Mouse (Mus musculus): ENCODE data around the gene Fxyd6. TPM values are rescaled to one million over a fixed set of nuclear protein-coding genes. Genes with fewer than 3 reads are reported as not detected.

The Fxyd6 gene
- polyA plus RNA-seq, 1 experiment from 2014 or later = 766 TPM

DNA sequence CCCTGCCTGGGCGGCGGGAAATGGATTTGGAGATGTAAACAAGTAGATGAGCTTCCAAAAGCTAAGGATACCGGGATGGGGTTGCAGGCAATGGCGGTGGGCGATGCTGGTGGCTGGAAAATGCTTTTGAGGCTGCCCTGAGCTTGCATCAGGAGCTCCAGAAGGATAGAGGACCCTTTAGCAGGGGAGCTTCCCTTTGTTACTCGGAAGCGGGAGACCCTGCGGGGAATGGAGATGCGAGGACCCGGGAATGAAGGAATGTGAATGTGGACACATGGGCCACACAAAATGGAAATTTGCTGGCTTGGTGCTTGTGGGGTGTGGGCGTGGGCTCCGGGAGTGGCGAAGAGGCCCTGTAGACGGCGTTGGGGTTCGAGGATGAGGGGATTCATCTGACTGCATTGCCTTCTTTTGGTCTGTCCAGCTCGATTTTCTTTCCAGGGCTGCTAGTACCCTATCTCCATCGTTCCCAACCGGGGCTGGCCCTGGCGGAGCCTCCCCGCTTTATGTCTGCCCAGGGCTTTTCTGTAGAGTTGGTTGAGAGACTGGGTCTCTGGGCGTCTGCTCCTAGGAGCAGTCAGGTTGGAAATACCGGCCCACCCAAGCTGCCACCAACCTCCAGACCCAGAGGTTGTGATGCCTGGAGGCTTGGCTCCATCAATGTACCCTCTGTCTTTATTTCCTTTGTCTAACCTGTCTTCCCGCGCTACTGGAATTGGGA, 791 bp downstream of the Fxyd6 start:
- peak overlapping the region; percentile 84 for H3K4me2 ChIP-seq (ENCODE audit: low read length)
- H3K36me3 ChIP-seq (ENCODE audit: control insufficient read depth, insufficient read depth, low read length) = no peaks in the 10 kb centered on the region
- no peaks in the 10 kb centered on the region for H3K27me3 ChIP-seq (replicated peaks; ENCODE audit: control insufficient read depth, insufficient read depth, low read length)
- peak; percentile 25 for ATAC-seq
- H3K9me3 ChIP-seq (ENCODE audit: control insufficient read depth, low read length) = no peaks in the 10 kb centered on the region
- H3K27ac ChIP-seq (ENCODE audit: low read depth, low read length) = peak overlapping the region; percentile 88
- peak overlapping the region; percentile 85 for H3K9ac ChIP-seq (ENCODE audit: low read depth, low read length)
- under 1% methylated on average over 25 of the region's 25 CpGs for WGBS
- H3K4me3 ChIP-seq (ENCODE audit: low read length) = peak overlapping the region; percentile 78
- peaks cover 23% of the 10 kb centered on the region for H3K4me1 ChIP-seq (ENCODE audit: control insufficient read depth, insufficient read depth, low read depth, low read length)

GRCm38 (mm10) chr9:45371337-45371707, 1.3 kb downstream of the Fxyd6 start:
- Histone ChIP-seq H3K27me3 (replicated peaks; ENCODE audit: control insufficient read depth, insufficient read depth, low read length) (no peaks in the 10 kb centered on the region), H3K9me3 (ENCODE audit: control insufficient read depth, low read length) (no peaks in the 10 kb centered on the region), H3K27ac (ENCODE audit: low read depth, low read length) (peak overlapping the region; percentile 88), H3K36me3 (ENCODE audit: control insufficient read depth, insufficient read depth, low read length) (no peaks in the 10 kb centered on the region), H3K9ac (ENCODE audit: low read depth, low read length) (peak overlapping the region; percentile 85), H3K4me3 (ENCODE audit: low read length) (peak overlapping the region; percentile 78), H3K4me2 (ENCODE audit: low read length) (peak overlapping the region; percentile 84), H3K4me1 (ENCODE audit: control insufficient read depth, insufficient read depth, low read depth, low read length) (peaks cover 23% of the 10 kb centered on the region)
- peak; percentile 29 for ATAC-seq
- 0% methylated on average over 2 of the region's 2 CpGs for WGBS

DNA sequence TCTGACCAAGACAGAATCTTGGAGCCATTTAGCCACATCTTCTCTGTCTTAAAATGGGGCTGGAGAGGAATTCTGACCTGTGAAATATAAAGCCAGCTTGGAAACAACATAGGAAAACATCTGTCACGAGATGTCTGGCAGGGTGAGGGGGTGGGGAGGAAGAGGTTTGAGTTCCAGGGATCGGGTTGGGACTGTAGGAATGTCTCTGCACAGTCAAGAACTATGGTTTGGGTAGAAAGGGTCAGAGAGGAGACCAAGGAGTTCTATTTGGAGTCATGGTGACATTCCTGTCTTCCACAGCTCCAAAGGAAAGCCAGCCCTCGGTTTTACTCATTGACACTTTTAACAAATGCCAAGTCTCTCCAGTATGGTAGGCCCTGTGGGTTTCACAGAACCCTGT, 3.9 kb downstream of the Fxyd6 start:
- no peak for ATAC-seq
- Histone ChIP-seq H3K4me3 (ENCODE audit: low read length) (no peak overlapping the region), H3K9me3 (ENCODE audit: control insufficient read depth, low read length) (no peaks in the 10 kb centered on the region), H3K36me3 (ENCODE audit: control insufficient read depth, insufficient read depth, low read length) (no peaks in the 10 kb centered on the region), H3K27ac (ENCODE audit: low read depth, low read length) (no peak overlapping the region), H3K27me3 (replicated peaks; ENCODE audit: control insufficient read depth, insufficient read depth, low read length) (no peaks in the 10 kb centered on the region), H3K4me1 (ENCODE audit: control insufficient read depth, insufficient read depth, low read depth, low read length) (peaks cover 24% of the 10 kb centered on the region), H3K9ac (ENCODE audit: low read depth, low read length) (no peak overlapping the region), H3K4me2 (ENCODE audit: low read length) (no peak overlapping the region)
- 81% methylated on average over 3 of the region's 3 CpGs for WGBS

- Histone ChIP-seq H3K36me3 (ENCODE audit: control insufficient read depth, insufficient read depth, low read length) (no peaks in the 10 kb centered on the region), H3K9me3 (ENCODE audit: control insufficient read depth, low read length) (no peaks in the 10 kb centered on the region), H3K4me1 (ENCODE audit: control insufficient read depth, insufficient read depth, low read depth, low read length) (peaks cover 25% of the 10 kb centered on the region), H3K4me2 (ENCODE audit: low read length) (no peak overlapping the region), H3K27me3 (replicated peaks; ENCODE audit: control insufficient read depth, insufficient read depth, low read length) (no peaks in the 10 kb centered on the region), H3K4me3 (ENCODE audit: low read length) (no peak overlapping the region), H3K27ac (ENCODE audit: low read depth, low read length) (no peak overlapping the region), H3K9ac (ENCODE audit: low read depth, low read length) (no peak overlapping the region)
- WGBS = 92% methylated on average over 6 of the region's 6 CpGs
- ATAC-seq = no peak
Measured at GRCm38 (mm10) chr9:45374988-45375502, 5.1 kb downstream of the Fxyd6 start.

DNA sequence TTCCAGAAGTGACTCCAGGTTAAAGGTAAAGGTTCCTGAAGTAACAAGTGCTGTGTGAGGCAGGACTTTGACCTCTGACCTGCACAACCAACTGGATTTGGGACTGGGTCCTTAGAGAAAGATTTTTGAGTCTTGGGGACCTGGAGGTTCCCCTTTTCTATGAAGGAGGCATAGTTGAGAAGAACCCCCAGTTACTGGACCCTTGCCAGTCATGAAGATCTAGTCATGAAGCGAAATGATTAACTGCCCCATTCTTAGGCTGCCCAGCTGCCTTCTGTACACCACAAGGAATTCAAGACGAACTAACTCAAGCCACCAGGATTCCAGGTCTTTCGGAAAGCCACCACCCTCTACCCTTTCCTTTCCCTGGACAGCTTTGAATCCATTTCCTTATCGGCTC, 6.4 kb downstream of the Fxyd6 start:
- 72% methylated on average over 4 of the region's 4 CpGs for WGBS
- Histone ChIP-seq H3K27me3 (replicated peaks; ENCODE audit: control insufficient read depth, insufficient read depth, low read length) (no peaks in the 10 kb centered on the region), H3K4me1 (ENCODE audit: control insufficient read depth, insufficient read depth, low read depth, low read length) (peaks cover 38% of the 10 kb centered on the region), H3K4me3 (ENCODE audit: low read length) (no peak overlapping the region), H3K9ac (ENCODE audit: low read depth, low read length) (no peak overlapping the region), H3K27ac (ENCODE audit: low read depth, low read length) (no peak overlapping the region), H3K9me3 (ENCODE audit: control insufficient read depth, low read length) (no peaks in the 10 kb centered on the region), H3K36me3 (ENCODE audit: control insufficient read depth, insufficient read depth, low read length) (no peaks in the 10 kb centered on the region), H3K4me2 (ENCODE audit: low read length) (no peak overlapping the region)
- no peak for ATAC-seq

DNA sequence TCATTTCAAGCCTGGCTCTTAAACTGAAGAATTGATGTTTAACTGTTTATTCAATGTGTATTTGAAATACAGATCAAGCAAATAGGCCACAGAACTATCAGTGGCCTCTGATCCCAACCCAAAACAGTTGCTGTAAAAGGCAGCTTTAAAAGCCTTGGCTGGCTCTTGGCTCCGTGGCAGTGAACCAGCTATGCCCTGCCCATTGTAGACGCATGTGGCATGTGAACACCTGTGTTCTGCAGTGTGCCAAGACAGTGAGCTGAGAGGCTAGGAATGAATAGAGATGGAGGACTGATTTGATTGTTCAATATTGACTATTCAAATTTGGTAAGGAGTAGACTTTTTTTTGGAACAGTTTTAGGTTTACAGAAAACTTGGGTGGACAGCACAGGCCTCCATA, 6.9 kb downstream of the Fxyd6 start:
- H3K27me3 ChIP-seq (replicated peaks; ENCODE audit: control insufficient read depth, insufficient read depth, low read length) = no peaks in the 10 kb centered on the region
- peaks cover 33% of the 10 kb centered on the region for H3K4me1 ChIP-seq (ENCODE audit: control insufficient read depth, insufficient read depth, low read depth, low read length)
- no peaks in the 10 kb centered on the region for H3K36me3 ChIP-seq (ENCODE audit: control insufficient read depth, insufficient read depth, low read length)
- H3K4me2 ChIP-seq (ENCODE audit: low read length) = no peak overlapping the region
- WGBS = 75% methylated on average over 2 of the region's 2 CpGs
- no peaks in the 10 kb centered on the region for H3K9me3 ChIP-seq (ENCODE audit: control insufficient read depth, low read length)
- H3K9ac ChIP-seq (ENCODE audit: low read depth, low read length) = no peak overlapping the region
- no peak for ATAC-seq
- no peak overlapping the region for H3K4me3 ChIP-seq (ENCODE audit: low read length)
- H3K27ac ChIP-seq (ENCODE audit: low read depth, low read length) = no peak overlapping the region

GRCm38 (mm10) chr9:45380411-45381251, 10.6 kb downstream of the Fxyd6 start:
- Histone ChIP-seq H3K4me1 (ENCODE audit: control insufficient read depth, insufficient read depth, low read depth, low read length) (peaks cover 30% of the 10 kb centered on the region), H3K9ac (ENCODE audit: low read depth, low read length) (no peak overlapping the region; the same call in 1 of the 2 replicates)

DNA sequence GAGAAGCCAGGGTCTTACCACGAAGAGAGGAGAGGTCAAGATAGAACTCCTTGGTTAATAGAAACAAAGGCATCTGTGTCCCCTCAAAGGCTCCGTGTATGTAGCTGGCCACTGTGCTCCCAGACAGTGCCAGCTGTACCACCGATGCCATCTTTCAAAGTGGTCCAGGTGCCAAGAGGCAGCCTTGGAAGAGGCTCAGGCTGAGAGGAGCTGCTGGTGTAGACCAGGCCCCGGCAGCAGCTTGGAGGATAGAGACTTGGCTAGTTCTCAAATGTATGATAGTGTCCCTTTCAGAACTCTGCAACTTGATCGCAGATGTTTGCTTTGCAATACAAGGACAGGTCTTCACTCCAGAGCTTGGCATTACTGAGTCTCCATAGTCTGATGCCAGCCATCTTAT, 12.4 kb downstream of the Fxyd6 start:
- peaks cover 30% of the 10 kb centered on the region for H3K4me1 ChIP-seq (ENCODE audit: control insufficient read depth, insufficient read depth, low read depth, low read length)
- WGBS = 58% methylated on average over 5 of the region's 5 CpGs

More at GRCm38 (mm10) chr9:45380411-45381251, 10.6 kb downstream of the Fxyd6 start:
- peak; percentile 82 for ATAC-seq
- Histone ChIP-seq H3K36me3 (ENCODE audit: control insufficient read depth, insufficient read depth, low read length) (no peaks in the 10 kb centered on the region), H3K27ac (ENCODE audit: low read depth, low read length) (peak overlapping the region; percentile 71), H3K4me3 (ENCODE audit: low read length) (no peak overlapping the region), H3K27me3 (replicated peaks; ENCODE audit: control insufficient read depth, insufficient read depth, low read length) (no peaks in the 10 kb centered on the region), H3K4me2 (ENCODE audit: low read length) (no peak overlapping the region; the same call in 1 of the 2 replicates), H3K9me3 (ENCODE audit: control insufficient read depth, low read length) (no peaks in the 10 kb centered on the region)
- WGBS = 26% methylated on average over 10 of the region's 10 CpGs

GRCm38 (mm10) chr9:45382834-45383233, 12.8 kb downstream of the Fxyd6 start:
- 65% methylated on average over 5 of the region's 5 CpGs for WGBS
- Histone ChIP-seq H3K36me3 (ENCODE audit: control insufficient read depth, insufficient read depth, low read length) (no peaks in the 10 kb centered on the region), H3K4me2 (ENCODE audit: low read length) (no peak overlapping the region), H3K9me3 (ENCODE audit: control insufficient read depth, low read length) (no peaks in the 10 kb centered on the region), H3K27me3 (replicated peaks; ENCODE audit: control insufficient read depth, insufficient read depth, low read length) (no peaks in the 10 kb centered on the region), H3K4me1 (ENCODE audit: control insufficient read depth, insufficient read depth, low read depth, low read length) (peaks cover 30% of the 10 kb centered on the region), H3K9ac (ENCODE audit: low read depth, low read length) (no peak overlapping the region), H3K27ac (ENCODE audit: low read depth, low read length) (no peak overlapping the region; the same call in 1 of the 2 replicates), H3K4me3 (ENCODE audit: low read length) (no peak overlapping the region)
- ATAC-seq = no peak

More for the DNA sequence above, 12.4 kb downstream of the Fxyd6 start:
- Histone ChIP-seq H3K36me3 (ENCODE audit: control insufficient read depth, insufficient read depth, low read length) (no peaks in the 10 kb centered on the region), H3K27ac (ENCODE audit: low read depth, low read length) (peak overlapping the region; percentile 52; the same call in 1 of the 2 replicates), H3K9me3 (ENCODE audit: control insufficient read depth, low read length) (no peaks in the 10 kb centered on the region), H3K4me3 (ENCODE audit: low read length) (no peak overlapping the region), H3K27me3 (replicated peaks; ENCODE audit: control insufficient read depth, insufficient read depth, low read length) (no peaks in the 10 kb centered on the region), H3K4me2 (ENCODE audit: low read length) (no peak overlapping the region), H3K9ac (ENCODE audit: low read depth, low read length) (no peak overlapping the region)
- peak; percentile 54 for ATAC-seq
